Mouse (Mus musculus) bone marrow, adult 2 months (tissue): ENCODE results near the gene Arf4.

Experiments
- CTCF ChIP-seq: fragments of 200-500 bp; IDR thresholded peaks from 2 replicates; pipeline ENCODE4 v1.5.1; 2011; ENCODE audit warnings: low read length, control low read depth; ENCODE audit not compliant: control insufficient read depth, insufficient read depth
- POLR2A ChIP-seq: fragments of 200-500 bp; IDR thresholded peaks from 2 replicates; pipeline ENCODE4 v1.6.1; 2011; ENCODE audit warnings: low read depth, mild to moderate bottlenecking, control low read depth, low read length, borderline replicate concordance; ENCODE audit not compliant: control insufficient read depth

- TF ChIP-seq CTCF, result no peak
- no peak for TF ChIP-seq POLR2A
These were observed 33.1 kb downstream of the Arf4 start for GRCm38 (mm10) chr14:26670964-26671363.
